Mouse (Mus musculus) kidney, adult 2 months (tissue): Measurements from ENCODE around the gene Tdrkh.

Source experiments
- CTCF ChIP-seq: fragments of 200-500 bp; conservative IDR thresholded peaks from 2 replicates; pipeline ENCODE4 v1.5.1; 2011; ENCODE audit warnings: low read depth, mild to moderate bottlenecking, control low read depth, low read length, moderate library complexity, mixed read lengths; ENCODE audit not compliant: insufficient read depth, insufficient read length
- POLR2A ChIP-seq: fragments of 200-500 bp; IDR thresholded peaks from one replicate; pipeline ENCODE4 v1.6.1; 2011; ENCODE audit warnings: low read depth, low read length, control low read depth

- TF ChIP-seq CTCF (no peak), POLR2A (no peak)
These were observed 39.5 kb upstream of the Tdrkh start for GRCm38 (mm10) chr3:94373597-94374011.
